Mouse (Mus musculus) erythroblast, embryonic 14.5 days (primary cell): ENCODE data around the gene Psmc6.

ENCODE experiments used
- GATA1 ChIP-seq: IDR thresholded peaks from 2 replicates; pipeline ENCODE4 v1.6.1; 2012; ENCODE audit warnings: low read length, inconsistent platforms, mixed read lengths
- TAL1 ChIP-seq: IDR thresholded peaks from 3 replicates; pipeline ENCODE4 v1.6.1; 2012; ENCODE audit warnings: low read length, inconsistent platforms, mixed read lengths

DNA sequence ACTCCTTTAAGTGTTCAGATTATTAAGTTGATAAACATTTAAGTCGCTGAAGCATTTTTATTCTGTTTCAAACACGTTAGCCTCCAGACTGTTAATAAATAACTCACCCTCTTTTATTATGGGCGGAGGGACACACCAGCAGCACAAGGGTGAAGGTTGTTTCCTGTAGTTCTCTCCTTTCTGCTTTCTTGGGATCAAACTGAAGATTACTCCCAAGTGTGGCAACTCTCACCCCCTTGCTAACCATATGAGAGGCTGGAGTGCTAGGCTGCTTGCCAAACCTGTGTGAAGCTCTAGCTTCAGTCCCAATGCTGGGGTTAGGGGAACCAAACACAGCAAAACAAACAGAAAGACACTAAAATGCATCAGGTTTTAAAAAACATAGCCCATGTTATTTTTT lies 49.2 kb downstream of the Psmc6 start:
- TF ChIP-seq TAL1, result no peak
- no peak for TF ChIP-seq GATA1
